Mouse (Mus musculus): ENCODE results near the gene Wipf3. TPM values are rescaled to one million over a fixed set of nuclear protein-coding genes. Genes with fewer than 3 reads are reported as not detected.

Gene Wipf3
- polyA plus RNA-seq, 3 experiments from 2014 or later: 0.19 TPM; not detected in 2

DNA sequence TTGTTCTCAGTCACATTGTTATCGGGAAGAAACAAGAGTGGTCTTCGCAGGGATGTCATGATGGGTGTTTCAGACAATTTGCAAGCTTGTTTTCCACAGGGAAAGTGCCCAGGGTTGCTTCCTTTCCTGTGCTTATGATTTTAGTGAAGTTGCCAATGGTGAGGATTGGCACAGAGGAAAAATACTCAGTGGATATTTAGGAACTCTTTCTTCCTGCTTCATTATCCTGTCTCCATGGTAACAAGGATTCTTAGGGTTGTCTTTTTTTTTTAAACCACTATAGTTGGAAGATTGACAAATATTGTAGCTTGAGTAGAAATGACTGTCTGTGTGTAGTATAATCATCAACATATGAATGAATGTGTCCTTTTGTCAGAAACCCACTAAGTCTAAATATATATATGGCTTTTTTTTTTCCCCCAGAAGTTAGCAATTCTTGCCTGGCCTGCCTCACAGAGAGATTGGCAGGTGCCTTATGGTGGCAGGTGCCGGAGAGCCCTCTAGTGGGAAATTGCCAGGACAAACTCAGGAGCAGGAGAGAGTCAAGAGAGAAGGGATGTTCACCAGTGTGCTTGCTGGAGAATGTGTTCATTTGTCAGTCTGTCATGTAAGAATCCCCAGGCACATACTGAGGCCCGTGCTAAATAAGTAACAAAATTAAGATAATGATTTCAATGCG, 49.4 kb downstream of the Wipf3 start:
- ATAC-seq: no peak

DNA sequence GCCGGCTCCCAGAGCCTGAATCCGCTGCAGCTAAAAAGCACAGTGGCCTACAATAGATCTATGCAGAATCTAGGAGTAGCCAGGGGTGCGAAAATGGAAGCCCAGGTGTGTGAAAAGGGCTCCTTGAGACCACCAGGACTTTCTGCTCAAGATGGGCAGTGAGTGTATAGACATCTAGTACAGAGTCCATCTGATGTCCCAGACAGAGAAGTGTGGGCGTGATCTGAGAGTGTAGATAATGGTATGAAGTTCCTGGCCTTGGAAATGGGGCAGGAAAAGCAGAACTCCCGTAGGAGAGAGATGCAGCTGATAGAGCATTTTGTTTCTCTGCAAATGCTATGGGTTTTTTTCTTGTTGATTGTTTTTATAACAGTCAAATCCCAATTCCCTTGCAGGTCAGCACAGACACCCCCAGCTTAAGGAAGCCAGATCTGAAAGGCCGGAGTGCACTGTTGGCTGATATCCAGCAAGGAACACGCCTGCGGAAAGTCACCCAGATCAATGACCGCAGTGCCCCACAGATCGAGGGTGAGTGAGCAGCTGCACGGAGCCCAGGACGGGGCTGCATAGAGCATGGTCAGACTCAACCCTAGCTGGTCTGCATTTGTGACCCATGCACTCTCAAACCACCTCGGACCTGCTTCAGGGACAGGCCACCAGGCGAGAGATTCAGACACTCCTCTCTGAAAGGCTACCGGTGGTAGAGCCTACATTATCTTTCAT, 52.1 kb downstream of the Wipf3 start:
- no peak for ATAC-seq

DNA sequence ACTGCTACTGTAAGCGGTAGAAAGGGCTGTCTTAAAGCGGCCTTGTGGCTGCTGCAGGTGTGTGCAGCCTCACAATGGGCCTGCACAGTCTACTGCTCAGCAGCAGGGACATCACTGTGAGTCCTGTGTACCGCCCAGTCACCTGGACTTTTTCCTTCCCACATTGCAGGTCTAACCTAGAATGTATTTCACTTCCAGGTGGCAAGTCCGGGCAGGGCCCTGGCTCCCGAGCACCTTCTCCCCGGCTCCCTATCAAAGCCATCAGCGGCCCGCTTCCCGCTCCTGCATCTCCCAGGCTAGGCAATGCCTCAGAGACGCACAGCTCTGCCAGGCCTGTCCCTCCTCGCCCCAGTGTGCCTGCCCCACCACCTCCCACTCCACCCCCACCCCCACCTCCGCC, 55.6 kb downstream of the Wipf3 start:
- no peak for ATAC-seq

DNA sequence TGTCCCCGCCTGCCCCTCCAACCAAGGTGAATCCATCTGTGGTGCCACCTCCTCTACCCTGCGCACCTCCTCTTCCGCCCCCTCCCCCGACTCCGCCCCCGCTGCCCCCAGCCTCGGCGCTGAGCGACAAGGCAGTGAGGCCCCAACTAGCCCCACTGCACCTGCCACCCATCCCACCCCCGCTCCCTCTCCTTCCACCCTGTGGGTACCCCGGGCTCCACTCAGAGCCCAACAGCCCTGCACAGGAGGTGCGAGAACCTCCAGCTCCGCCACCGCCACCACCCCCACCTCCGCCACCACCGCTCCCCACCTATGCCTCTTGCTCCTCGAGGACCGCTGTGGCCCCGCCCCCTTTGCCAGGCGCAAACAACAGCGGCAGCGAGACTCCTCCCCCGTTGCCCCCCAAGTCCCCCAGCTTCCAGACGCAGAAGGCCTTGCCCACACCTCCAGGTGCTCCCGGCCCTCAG, 56.1 kb downstream of the Wipf3 start:
- ATAC-seq: no peak

DNA sequence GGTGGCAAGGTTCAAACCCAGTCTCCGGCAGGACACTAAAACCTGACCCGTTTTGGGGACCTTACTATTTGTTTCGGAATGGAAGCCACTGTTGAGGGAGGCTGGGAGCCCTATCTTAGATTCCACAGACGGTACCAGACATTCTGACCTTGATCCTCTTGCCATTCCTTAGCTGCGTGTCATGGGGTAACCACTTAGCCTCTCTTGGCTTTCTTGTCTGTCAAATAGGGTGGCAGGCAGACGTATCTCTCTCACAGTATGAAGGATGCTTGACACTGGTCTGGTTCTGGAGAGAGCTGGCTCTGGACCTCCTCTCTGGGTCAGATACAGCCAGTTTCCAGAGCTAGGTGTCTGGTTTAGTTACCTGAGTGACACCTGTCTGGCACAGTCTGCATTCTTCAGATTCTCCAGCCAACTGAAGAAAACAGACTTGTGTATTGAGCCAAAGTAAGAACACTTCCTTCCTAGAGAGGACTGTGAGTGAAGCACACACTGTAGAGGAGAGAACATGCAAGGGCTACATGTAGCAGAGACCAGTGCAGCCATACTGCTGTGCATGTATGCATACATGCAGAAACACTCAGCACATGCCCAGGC, 56.7 kb downstream of the Wipf3 start:
- ATAC-seq: no peak

DNA sequence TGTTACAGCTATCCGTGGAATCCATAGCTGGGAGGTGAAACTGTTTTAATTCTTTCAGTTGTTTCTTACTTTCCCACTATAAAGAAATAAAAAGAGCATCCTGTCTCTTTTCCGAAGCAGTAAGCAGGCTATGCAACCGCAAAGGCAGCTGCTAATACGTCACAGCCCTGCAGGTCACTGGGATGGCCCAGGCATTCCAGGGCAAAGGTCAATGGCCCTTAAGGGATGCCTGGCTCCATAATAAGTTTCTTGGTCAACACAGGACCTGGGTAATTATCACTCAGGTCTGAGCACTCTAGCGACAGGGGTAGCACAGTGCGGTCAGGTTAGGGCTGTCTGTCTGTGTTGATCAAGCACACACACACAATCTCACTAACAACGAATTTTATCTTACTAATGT, 61.7 kb downstream of the Wipf3 start:
- no peak for ATAC-seq

DNA sequence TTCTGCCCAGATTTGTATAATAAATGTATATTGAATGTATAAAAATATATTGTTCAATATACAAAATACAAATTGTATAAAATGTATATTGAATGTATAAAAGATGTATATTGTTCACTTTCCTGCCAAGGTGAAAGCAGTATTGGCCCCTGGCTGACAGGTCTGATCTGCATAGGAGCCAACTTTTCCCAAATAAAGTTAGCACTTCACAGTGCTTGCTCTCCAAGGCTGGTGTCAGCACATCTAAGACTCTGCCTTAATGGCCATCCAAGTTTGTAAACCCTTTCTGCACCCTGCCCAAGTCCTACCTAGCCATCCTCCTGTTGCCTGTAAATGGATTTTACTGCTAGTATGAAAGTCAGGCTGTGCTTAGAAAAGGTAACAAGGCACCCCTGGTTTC, 64.7 kb downstream of the Wipf3 start:
- ATAC-seq: no peak

DNA sequence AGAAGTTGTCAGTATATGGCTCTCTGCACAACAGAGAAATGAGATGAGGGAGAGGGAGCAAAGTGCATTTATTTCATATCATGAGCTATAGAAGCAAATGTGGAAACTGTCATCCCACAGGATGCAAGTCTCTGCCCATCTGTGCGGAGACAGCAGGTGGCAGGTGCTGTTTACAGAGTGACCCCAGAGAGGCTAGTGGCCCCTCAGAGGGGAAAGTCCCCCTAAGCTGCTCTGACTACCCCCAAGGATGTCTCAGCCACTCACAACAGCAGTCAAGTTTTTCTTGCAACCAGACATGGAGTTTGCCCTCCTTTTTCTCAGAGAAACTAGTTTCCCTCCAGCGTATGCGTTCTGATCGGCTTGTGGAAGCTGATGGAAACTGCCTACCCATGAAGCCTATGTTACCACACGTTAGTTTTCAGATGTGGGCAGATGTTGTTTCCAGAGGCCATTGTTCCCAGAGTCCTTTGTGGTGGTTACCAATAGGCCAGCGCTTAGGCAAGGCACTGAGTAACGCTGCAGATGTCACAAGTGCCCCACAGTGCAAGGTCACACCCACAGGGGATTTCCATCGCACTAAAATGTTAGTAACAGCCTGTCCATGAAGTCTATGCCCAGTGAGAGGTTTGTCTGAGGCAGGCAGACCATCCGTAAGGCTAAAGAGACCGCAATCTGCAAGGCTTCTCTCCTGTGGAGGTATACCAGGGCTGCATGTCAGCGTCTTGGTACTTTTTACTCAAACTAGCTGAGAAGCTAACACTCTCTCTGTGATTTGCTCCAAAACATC, 65.4 kb downstream of the Wipf3 start:
- ATAC-seq: no peak

DNA sequence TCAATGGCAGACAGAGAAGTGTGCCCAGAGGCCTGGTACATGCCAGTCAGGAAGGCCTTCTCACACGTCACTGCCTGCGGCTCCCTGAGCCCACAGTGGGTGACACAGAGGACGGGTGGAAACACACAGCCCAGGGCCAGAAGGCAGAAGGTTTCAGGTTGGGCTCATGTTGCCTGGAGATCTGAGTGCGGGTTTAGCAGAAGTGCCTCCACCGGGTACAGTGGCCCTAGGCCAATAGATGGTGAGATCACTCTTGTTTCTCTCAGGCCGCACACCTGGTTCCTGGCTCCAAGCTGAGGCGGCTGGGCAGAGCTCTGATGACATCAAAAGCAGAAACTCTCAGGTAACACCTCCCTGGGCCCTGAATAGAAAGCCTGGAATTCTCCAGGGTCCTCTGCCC, 66.8 kb downstream of the Wipf3 start:
- ATAC-seq: no peak

DNA sequence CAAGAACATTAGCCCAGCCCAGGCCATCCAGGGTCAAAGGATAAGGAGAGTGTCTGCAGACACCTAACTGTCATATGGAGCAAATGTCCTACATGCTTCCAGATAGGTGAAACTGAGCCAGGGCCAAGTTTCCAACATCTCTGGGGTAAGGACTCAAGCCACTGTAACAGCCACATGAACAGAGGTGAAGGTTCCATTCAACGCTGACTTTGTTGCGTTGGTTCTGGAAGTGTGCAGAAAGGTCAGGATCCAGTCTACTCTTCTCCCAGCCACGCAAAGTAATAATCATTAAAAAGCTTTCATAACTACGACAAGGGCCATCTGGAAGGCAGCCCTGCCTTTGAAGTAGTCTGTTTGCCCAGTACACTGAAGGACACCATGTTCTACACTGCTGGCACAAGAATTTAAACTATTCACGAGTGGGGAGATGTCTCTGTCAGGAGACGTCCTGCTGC, 73.3 kb downstream of the Wipf3 start:
- no peak for ATAC-seq

DNA sequence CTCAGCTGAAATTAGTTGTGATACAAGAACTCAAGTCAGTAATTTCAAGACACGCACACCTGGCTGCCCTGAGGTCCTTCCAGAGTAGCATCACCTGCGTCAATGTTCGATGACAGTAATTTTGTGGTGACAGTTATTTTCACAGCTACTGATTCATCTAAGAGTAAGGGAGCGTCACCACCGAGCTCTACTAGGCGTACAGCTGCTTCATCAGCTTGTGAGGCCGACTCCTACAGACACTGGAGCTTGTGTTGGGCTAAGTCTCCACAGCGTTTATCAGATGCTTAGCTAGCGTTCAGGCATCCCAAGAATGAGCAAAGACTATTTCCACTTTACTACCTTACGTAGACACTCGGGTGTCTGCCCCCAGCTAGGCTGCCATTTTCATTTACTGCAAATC, 76.9 kb downstream of the Wipf3 start:
- ATAC-seq: no peak

DNA sequence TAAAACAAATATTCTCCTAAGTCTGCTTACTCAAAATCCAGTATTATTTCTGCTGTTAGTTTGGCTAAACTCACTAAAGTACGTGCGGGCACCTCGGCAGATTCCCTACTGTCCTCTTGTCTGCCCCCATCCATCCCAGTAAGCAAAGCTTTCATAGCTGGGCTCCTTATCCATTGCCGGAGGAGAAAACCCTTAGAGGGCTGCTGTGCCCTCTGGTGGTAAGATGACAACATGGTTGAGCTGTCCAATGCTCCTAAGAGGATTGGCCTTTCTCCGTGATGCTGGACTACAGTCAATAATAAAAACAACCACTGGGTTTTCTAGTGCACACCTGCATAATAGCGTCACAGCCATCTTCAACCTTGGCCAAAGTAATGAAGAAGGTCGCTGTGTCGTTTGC, 77.6 kb downstream of the Wipf3 start:
- no peak for ATAC-seq

DNA sequence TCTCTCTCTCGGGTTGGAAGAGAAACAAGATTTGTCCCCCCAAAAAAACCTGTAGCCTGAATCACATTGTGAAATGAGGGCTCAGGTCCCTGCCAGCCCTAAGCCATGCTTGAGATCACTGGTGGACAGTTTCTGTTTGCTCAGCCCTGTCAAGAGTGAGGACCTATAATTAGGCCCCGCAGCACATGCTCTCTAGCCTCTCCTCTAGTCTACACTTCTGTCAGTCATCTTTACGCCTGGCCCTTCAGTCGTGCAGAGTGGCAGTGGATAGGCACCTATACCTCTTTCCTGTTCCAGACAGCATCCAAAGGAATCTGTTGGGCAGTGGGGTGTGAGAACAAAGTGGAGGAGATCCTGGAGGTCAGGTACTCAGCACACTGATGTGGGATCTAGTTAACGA, 78.4 kb downstream of the Wipf3 start:
- no peak for ATAC-seq

DNA sequence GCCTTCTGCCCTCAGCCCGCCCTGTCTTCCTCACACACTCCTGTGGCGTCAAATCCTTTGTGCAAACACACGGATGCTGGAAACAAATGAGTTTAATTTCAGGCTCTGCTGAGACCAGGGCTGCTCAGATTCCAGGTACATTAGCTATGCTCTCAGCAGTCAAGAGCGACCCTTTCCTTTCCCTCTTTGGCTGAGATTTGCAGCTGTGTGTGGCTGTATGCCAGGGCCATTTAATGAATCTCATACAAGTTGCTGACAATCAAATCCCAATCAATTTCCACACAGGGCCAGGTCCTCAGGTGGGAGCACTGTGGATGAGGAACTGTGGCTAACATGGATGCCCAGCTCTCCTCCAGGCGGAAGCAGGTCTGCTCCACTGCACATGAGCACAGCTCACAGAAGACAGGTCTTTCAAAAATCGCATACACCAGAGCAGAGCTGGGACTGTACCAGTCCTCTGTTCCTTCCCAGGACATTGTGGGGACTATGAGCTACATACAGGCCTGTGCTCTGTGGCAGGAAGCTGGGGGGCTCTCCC, 78.9 kb downstream of the Wipf3 start:
- no peak for ATAC-seq

DNA sequence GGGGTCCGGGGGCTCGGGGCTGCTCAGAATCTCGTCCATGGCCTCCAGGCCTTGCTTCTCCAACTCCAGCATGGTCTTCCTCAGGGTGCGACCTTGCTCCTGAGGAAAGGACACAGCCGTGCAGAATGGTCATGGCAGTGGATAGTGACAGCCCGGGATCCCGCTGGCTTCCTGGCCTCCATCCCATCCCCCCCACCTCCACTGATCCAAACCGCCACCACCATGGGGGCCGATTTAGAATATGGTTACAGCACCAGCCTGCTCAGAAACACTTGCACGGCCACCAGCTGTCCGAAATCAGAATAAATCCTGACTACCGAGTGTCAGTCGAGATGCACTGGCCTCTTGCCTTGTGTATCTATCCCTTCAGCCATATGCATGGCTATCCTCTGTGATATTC, 79.9 kb downstream of the Wipf3 start:
- no peak for ATAC-seq

DNA sequence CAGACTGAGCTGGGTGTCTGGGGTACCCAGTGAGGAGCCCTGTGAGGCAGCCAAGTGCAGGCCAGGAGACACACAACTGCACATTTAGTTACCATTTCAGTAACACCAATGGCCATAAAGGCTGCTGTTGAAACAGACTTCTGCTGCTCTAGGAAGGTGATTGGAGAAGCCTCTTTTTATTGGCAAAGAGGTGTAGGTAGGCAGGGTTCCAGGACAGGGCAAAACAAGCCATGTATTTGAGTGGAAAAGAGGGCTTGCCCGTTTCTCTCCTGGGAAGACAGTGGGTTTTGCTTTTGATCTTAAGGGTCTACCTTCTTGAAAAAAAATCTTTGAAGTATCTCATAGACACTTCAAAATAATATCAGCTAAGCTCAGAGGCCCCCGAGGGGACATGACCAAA, 82.9 kb downstream of the Wipf3 start:
- ATAC-seq: no peak

DNA sequence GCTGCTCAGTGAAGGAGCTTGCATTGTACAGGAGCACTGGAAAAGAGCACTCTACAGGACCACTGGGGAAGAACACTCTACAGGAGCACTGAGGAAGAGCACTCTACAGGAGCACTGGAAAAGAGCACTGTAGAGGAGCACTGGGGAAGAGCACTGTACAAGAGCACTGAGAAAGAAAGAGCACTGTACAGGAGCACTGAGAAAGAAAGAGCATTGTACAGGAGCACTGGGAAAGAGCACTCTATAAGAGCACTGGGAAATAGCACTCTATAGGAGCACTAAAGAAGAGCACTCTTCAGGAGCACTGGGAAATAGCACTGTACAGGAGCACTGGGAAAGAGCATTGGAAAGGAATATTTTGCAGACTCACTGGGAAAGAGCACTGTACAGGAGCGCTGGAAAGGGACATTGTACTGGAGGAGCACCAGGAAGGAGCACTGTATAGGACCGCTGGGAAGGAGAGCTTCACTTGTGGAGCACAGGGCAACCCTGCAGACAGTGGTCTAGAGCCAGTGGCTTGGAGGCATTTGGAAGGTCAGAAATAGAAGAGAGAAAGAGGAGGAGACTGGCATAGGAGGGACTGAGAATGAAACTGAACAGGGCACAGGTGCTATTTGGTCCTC, 87.2 kb downstream of the Wipf3 start:
- ATAC-seq: no peak

DNA sequence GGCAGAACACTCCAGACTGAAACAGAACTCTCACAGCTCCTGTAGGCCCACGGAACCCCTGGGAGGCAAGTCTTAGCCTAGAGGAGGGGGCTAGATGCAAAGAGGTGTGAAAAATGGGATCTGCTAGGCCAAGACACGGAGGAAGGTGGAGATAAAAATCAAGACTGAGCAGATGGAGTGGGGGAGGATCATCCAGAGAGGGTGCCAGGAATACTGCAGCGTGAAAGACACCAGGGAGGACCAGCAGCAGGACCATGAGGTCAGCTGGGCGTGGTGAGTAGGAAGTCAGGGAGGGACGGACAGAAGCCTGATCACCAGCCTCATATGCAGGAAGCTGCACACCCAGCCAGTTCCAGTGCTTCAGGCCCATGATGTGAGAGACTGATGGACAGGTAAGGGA, 89.4 kb downstream of the Wipf3 start:
- ATAC-seq: no peak

DNA sequence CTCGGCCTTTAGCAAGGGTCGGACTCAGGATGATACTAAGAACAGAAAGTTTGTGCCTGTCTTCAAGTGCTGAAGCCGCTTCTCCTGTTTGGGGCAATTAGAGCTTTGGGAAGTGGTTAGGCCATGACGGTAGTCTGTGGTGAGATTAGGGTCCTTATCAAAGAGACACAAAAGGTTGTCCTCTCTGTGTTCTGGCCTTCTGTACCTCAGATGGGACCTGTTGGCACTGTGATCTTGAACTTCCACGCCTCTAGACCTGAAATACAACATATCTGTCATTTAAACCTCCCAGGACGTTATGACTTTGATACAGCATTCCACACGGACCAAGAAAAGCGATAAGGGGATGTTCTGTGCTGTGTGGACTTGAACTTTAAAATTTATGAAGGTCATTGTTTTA, 99.3 kb downstream of the Wipf3 start:
- ATAC-seq: no peak

DNA sequence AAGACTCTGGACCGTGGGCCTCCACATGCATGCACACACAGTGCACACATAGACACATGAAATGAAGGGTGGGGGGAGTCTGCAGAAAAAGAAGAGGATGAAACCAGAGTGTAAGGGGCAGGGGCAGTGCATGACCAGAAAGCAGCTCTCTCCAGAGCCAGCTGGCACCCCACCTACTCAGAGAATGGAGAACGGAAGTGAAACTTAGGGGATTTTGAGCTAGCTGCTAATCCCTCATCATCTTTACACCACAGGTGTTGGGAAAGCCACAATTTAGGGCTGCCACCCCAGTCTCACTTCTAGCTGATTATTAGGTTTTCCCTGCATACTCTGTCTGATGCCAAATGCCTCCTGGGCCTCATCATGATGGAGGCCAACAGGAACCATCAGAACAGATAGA, 100.8 kb downstream of the Wipf3 start:
- ATAC-seq: no peak

DNA sequence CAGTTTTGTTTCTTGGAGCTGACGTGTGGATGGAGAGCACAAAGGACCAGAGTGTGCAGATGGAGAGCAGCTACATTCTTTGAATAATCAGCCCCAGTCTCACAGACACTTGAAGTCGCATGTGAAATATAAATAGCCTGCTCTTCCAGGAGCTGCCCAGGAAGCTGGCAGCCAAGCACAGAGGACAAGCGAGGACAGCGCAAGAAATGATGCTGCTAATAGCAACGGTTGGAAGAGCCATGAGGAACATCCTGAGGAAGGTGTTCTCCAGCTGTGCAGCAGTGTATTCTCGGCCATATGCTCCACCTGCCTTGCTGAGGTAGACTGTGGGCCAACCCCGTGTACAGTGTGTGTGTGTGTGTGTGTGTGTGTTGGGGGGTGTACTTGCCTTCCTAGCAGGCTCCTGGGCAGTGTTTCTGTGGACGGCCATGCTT, 101.7 kb downstream of the Wipf3 start:
- no peak for ATAC-seq

DNA sequence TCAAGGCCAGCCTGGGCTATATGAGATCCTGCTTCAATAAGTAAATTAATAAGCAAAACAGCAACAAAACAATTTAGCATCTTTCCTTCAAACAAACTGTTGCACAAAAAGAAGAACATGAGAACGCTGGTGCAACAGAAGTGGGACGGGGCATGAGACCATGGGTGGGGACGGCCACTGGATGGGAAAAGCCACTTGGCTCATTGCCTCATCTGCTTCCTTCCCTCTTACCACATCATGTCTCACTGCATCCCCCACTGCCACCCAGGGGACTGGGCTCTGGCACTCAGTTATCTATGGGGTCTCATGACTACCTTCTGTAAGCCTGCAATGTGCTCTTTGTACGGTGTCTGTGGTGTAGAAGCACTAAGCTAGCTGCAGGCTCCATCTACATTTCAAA, 106.1 kb downstream of the Wipf3 start:
- no peak for ATAC-seq

All from inflammation-experienced regulatory T-cells, adult 6 months (primary cell).